Mouse (Mus musculus) layer of hippocampus, adult 6 months (tissue): ENCODE data around the gene Zfyve1. TPM values are rescaled to one million over a fixed set of nuclear protein-coding genes. Genes with fewer than 3 reads are reported as not detected.

ENCODE experiments used
- long read RNA-seq, 2 experiments: library from polyadenylated mRNA; unstranded; transcript quantifications; one replicate each; pipeline ENCODE4 v2.0.0; 2019 to 2020
- polyA plus RNA-seq: library from polyadenylated mRNA; unstranded; fragments of <200 nt; fragmentation: Nextera tagmentation; gene quantifications from 2 replicates; pipeline ENCODE4 v1.2.3, GENCODE M21; 2021

Zfyve1 gene
- polyA plus RNA-seq: 5.1 and 5.8 TPM in 2 replicates
- long read RNA-seq, experiment 1, full-length matches to known transcripts: 1 of 4 reads
- long read RNA-seq, experiment 1, partial matches to known transcripts: 1 of 4 reads
- long read RNA-seq, experiment 1, other reads (novel, unspliced or antisense): 2 of 4 reads
- long read RNA-seq, experiment 2, full-length matches to known transcripts: 12 of 27 reads
- long read RNA-seq, experiment 2, partial matches to known transcripts: 4 of 27 reads
- long read RNA-seq, experiment 2, other reads (novel, unspliced or antisense): 11 of 27 reads

GRCm38 (mm10) chr12:83597025-83597501, at the start of gene Zfyve1:
TSS of gene Zfyve1 (minus strand) at chr12:83597222.

GRCm38 (mm10) chr12:83630936-83631335, 33.9 kb upstream of the Zfyve1 start, which contains the start of gene Rbm25:
TSS of gene Rbm25 (plus strand) at chr12:83631236.

GRCm38 (mm10) chr12:83520311-83520890, 76.6 kb downstream of the Zfyve1 start, which contains the start of gene Dcaf4:
TSS of gene Dcaf4 (plus strand) at chr12:83520466.

Other genes starting within 250 kb of the Zfyve1 start
- 7.5 and 8.5 TPM in 2 replicates for gene Dpf3, start 109.5 kb downstream of the Zfyve1 start, polyA plus RNA-seq
- 21.7 and 21.9 TPM in 2 replicates for gene Dcaf4, start 76.8 kb downstream of the Zfyve1 start, polyA plus RNA-seq
- 46.0 and 51.1 TPM in 2 replicates for gene Rbm25, start 34.0 kb upstream of the Zfyve1 start, polyA plus RNA-seq
- 25.3 and 30.2 TPM in 2 replicates for gene Psen1, start 90.9 kb upstream of the Zfyve1 start, polyA plus RNA-seq
- 0.05 and 0.08 TPM in 2 replicates for gene Papln, start 166.4 kb upstream of the Zfyve1 start, polyA plus RNA-seq